Mouse (Mus musculus) heart, postnatal 0 days (tissue): ENCODE measurements around the gene Mcrip1. TPM values are rescaled to one million over a fixed set of nuclear protein-coding genes. Genes with fewer than 3 reads are reported as not detected.

ENCODE experiments used
- ATAC-seq: fragments of 200-750 bp; cut with Nextera tagmentation; 2 replicates; pipeline ENCODE4 v1.8.0; 2017; ENCODE audit warnings: low read depth, moderate number of reproducible peaks, moderate library complexity; ENCODE audit not compliant: insufficient read depth
- DNase-seq: peaks from one replicate; pipeline ENCODE4 v3.0.0-alpha.2; 2016; ENCODE audit warnings: low spot score
- H3K27ac ChIP-seq: fragments of 300-500 bp; sonication (generic); 2 replicates; pipeline ENCODE4 v1.5.1; 2014; ENCODE audit warnings: low read depth, mild to moderate bottlenecking
- H3K27me3 ChIP-seq: fragments of 300-500 bp; sonication (generic); 2 replicates; pipeline ENCODE4 v1.6.1; 2014; ENCODE audit warnings: low read length, mixed read lengths; ENCODE audit not compliant: control insufficient read depth, insufficient read depth
- H3K36me3 ChIP-seq: fragments of 300-500 bp; sonication (generic); replicated peaks from 2 replicates; pipeline ENCODE4 v1.6.1; 2014; ENCODE audit warnings: low read length, mixed read lengths; ENCODE audit not compliant: control insufficient read depth, insufficient read depth
- H3K4me1 ChIP-seq: fragments of 300-500 bp; sonication (generic); 2 replicates; pipeline ENCODE4 v1.6.1; 2014; ENCODE audit warnings: antibody characterized with exemption; ENCODE audit not compliant: control insufficient read depth, insufficient read depth
- H3K4me2 ChIP-seq: fragments of 300-500 bp; sonication (generic); 2 replicates; pipeline ENCODE4 v1.6.1; 2014; ENCODE audit warnings: low read depth, mild to moderate bottlenecking, low read length, moderate library complexity
- H3K4me3 ChIP-seq: fragments of 300-500 bp; sonication (generic); 2 replicates; pipeline ENCODE4 v1.5.1; 2014; ENCODE audit warnings: low read depth, low read length
- H3K9ac ChIP-seq: fragments of 300-500 bp; sonication (generic); replicated peaks from 2 replicates; pipeline ENCODE4 v1.6.1; 2014; ENCODE audit warnings: low read depth, low read length, mixed read lengths
- H3K9me3 ChIP-seq: fragments of 300-500 bp; sonication (generic); replicated peaks from 2 replicates; pipeline ENCODE4 v1.6.1; 2016; ENCODE audit warnings: low read length; ENCODE audit not compliant: control insufficient read depth
- CTCF ChIP-seq: IDR thresholded peaks from 2 replicates; pipeline ENCODE4 v1.5.1; 2016; ENCODE audit warnings: antibody characterized with exemption, control low read depth, low read depth
- EP300 ChIP-seq: IDR thresholded peaks from 2 replicates; pipeline ENCODE4 v1.6.1; 2016; ENCODE audit warnings: antibody characterized with exemption, low read depth
- WGBS: fragments of 180-500 bp; shearing (Covaris S2); extraction: QIAGEN DNeasy Blood & Tissue Kit; methylation state at CpG from one replicate; pipeline ENCODE4 v1.1.7; 2014; 5-methylcytosine and 5-hydroxymethylcytosine counted together
- polyA plus RNA-seq: library from polyadenylated mRNA; unstranded; fragments of >200 nt; fragmentation: Nextera tagmentation; extraction: Ambion mirVana; gene quantifications from 2 replicates; pipeline ENCODE4 v1.2.1, GENCODE M21; 2015
- total RNA-seq: library from RNA; depleted of rRNA; stranded (reverse); fragments of >200 nt; gene quantifications from 2 replicates; pipeline ENCODE4 v1.2.3, GENCODE M21; 2014; ENCODE audit warnings: low replicate concordance

Mcrip1 gene
- total and polyA plus RNA-seq, 2 experiments from 2014 or later, result 93.5 to 138 TPM

GRCm38 (mm10) chr11:120573585-120574277, 24.2 kb upstream of the Mcrip1 start:
- H3K4me3 ChIP-seq, result peak overlapping the region; percentile 82
- peaks cover 26% of the 10 kb centered on the region for H3K4me1 ChIP-seq
- H3K9me3 ChIP-seq, result no peaks in the 10 kb centered on the region
- no peaks in the 10 kb centered on the region for H3K27me3 ChIP-seq
- ATAC-seq (peak; percentile 2; the same call in 1 of the 2 replicates), DNase-seq (peak; percentile 30)
- H3K36me3 ChIP-seq, result peaks cover 37% of the 10 kb centered on the region
- under 1% methylated on average over 23 of the region's 23 CpGs for WGBS
- TF ChIP-seq CTCF (no peak), EP300 (no peak)
- peak overlapping the region; percentile 97 for H3K27ac ChIP-seq
- H3K9ac ChIP-seq, result peak overlapping the region; percentile 79
- peak overlapping the region; percentile 67 for H3K4me2 ChIP-seq

- peak; percentile 82 for TF ChIP-seq EP300
- no peak for TF ChIP-seq CTCF
Measured at GRCm38 (mm10) chr11:120572752-120573584, 23.4 kb upstream of the Mcrip1 start, which contains the start of gene P4hb. TSS of gene P4hb (minus strand) at chr11:120573253.

GRCm38 (mm10) chr11:120572417-120572751, 22.9 kb upstream of the Mcrip1 start:
- WGBS, result under 1% methylated on average over 22 of the region's 24 CpGs
- H3K4me1 ChIP-seq, result peaks cover 26% of the 10 kb centered on the region
- TF ChIP-seq EP300 (no peak), CTCF (no peak)
- H3K9me3 ChIP-seq, result no peaks in the 10 kb centered on the region
- H3K27me3 ChIP-seq, result no peaks in the 10 kb centered on the region
- peak overlapping the region; percentile 81 for H3K27ac ChIP-seq
- H3K4me3 ChIP-seq, result peak overlapping the region; percentile 82
- H3K36me3 ChIP-seq, result peaks cover 37% of the 10 kb centered on the region
- peak overlapping the region; percentile 67 for H3K4me2 ChIP-seq
- H3K9ac ChIP-seq, result peak overlapping the region; percentile 90
- ATAC-seq (peak; percentile 7), DNase-seq (no peak)

More at GRCm38 (mm10) chr11:120572752-120573584, 23.4 kb upstream of the Mcrip1 start, which contains the start of gene P4hb:
- DNase-seq (peak; percentile 100), ATAC-seq (peak; percentile 94)
- Histone ChIP-seq H3K9ac (peak within 1 kb of the TSS; percentile 90), H3K36me3 (peaks cover 37% of the 10 kb centered on the region), H3K9me3 (no peaks in the 10 kb centered on the region), H3K4me2 (peak within 1 kb of the TSS; percentile 67), H3K4me1 (peaks cover 26% of the 10 kb centered on the region), H3K27me3 (no peaks in the 10 kb centered on the region), H3K27ac (peak within 1 kb of the TSS; percentile 97), H3K4me3 (peak within 1 kb of the TSS; percentile 82)
- under 1% methylated on average over 93 of the region's 94 CpGs for WGBS

- Histone ChIP-seq H3K4me1 (peaks cover 26% of the 10 kb centered on the region), H3K9ac (peak overlapping the region; percentile 90), H3K36me3 (peaks cover 41% of the 10 kb centered on the region), H3K9me3 (no peaks in the 10 kb centered on the region), H3K27me3 (no peaks in the 10 kb centered on the region), H3K4me3 (peak overlapping the region; percentile 82), H3K4me2 (peak overlapping the region; percentile 67), H3K27ac (peak overlapping the region; percentile 81)
- ATAC-seq, result no peak
- DNase-seq, result no peak
- TF ChIP-seq EP300 (no peak), CTCF (no peak)
- 2% methylated on average over 11 of the region's 11 CpGs for WGBS
Measured at GRCm38 (mm10) chr11:120571754-120572416, 22.4 kb upstream of the Mcrip1 start.

GRCm38 (mm10) chr11:120571122-120571521, 21.6 kb upstream of the Mcrip1 start:
- TF ChIP-seq EP300, result no peak
- TF ChIP-seq CTCF, result no peak

More at GRCm38 (mm10) chr11:120571122-120571521, 21.6 kb upstream of the Mcrip1 start:
- Histone ChIP-seq H3K4me2 (peak overlapping the region; percentile 67), H3K27me3 (no peaks in the 10 kb centered on the region), H3K4me1 (peaks cover 26% of the 10 kb centered on the region), H3K9ac (no peak overlapping the region), H3K36me3 (peaks cover 45% of the 10 kb centered on the region), H3K4me3 (peak overlapping the region; percentile 82; the same call in 1 of the 2 replicates), H3K27ac (no peak overlapping the region), H3K9me3 (no peaks in the 10 kb centered on the region)
- ATAC-seq (no peak), DNase-seq (no peak)
- WGBS, result 49% methylated on average over 3 of the region's 3 CpGs
